Mouse (Mus musculus) lung, postnatal 0 days (tissue): ENCODE results near the gene St3gal3. TPM values are rescaled to one million over a fixed set of nuclear protein-coding genes. Genes with fewer than 3 reads are reported as not detected.
A peak's percentile ranks its signal among the peaks of the same experiment; 100 is the strongest.

ENCODE experiments used
- ATAC-seq: fragments of 200-750 bp; cut with Nextera tagmentation; 2 replicates; pipeline ENCODE4 v1.8.0; 2017; ENCODE audit warnings: moderate library complexity
- DNase-seq: peaks from one replicate; pipeline ENCODE4 v3.0.0-alpha.2; 2016; ENCODE audit warnings: low spot score
- H3K27ac ChIP-seq: fragments of 300-500 bp; sonication (generic); 2 replicates; pipeline ENCODE4 v1.5.1; 2014; ENCODE audit warnings: antibody characterized with exemption, mild to moderate bottlenecking, low read length, mixed read lengths
- H3K27me3 ChIP-seq: fragments of 300-500 bp; sonication (generic); replicated peaks from 2 replicates; pipeline ENCODE4 v1.6.1; 2014; ENCODE audit warnings: low read length, mixed read lengths; ENCODE audit not compliant: insufficient read depth
- H3K36me3 ChIP-seq: fragments of 300-500 bp; sonication (generic); 2 replicates; pipeline ENCODE4 v1.6.1; 2014; ENCODE audit warnings: low read length, mixed read lengths; ENCODE audit not compliant: insufficient read depth
- H3K4me1 ChIP-seq: fragments of 300-500 bp; sonication (generic); 2 replicates; pipeline ENCODE4 v1.6.1; 2014; ENCODE audit warnings: antibody characterized with exemption, low read depth, low read length, mixed read lengths; ENCODE audit not compliant: insufficient read depth
- H3K4me2 ChIP-seq: fragments of 300-500 bp; sonication (generic); replicated peaks from 2 replicates; pipeline ENCODE4 v1.6.1; 2014; ENCODE audit warnings: low read depth, mild to moderate bottlenecking, low read length, moderate library complexity, mixed read lengths
- H3K4me3 ChIP-seq: fragments of 300-500 bp; sonication (generic); 2 replicates; pipeline ENCODE4 v1.5.1; 2014; ENCODE audit warnings: low read depth, low read length
- H3K9ac ChIP-seq: fragments of 300-500 bp; sonication (generic); replicated peaks from 2 replicates; pipeline ENCODE4 v1.6.1; 2014; ENCODE audit warnings: low read depth, mild to moderate bottlenecking
- H3K9me3 ChIP-seq: fragments of 300-500 bp; sonication (generic); 2 replicates; pipeline ENCODE4 v1.6.1; 2016; ENCODE audit warnings: low read length, mixed read lengths
- CTCF ChIP-seq: IDR thresholded peaks from 2 replicates; pipeline ENCODE4 v1.5.1; 2016; ENCODE audit warnings: antibody characterized with exemption, mild to moderate bottlenecking
- EP300 ChIP-seq: IDR thresholded peaks from 2 replicates; pipeline ENCODE4 v1.6.1; 2016; ENCODE audit warnings: antibody characterized with exemption, mild to moderate bottlenecking, control low read depth
- WGBS: fragments of 180-500 bp; shearing (Covaris S2); extraction: QIAGEN DNeasy Blood & Tissue Kit; methylation state at CpG from one replicate; pipeline ENCODE4 v1.1.7; 2014; 5-methylcytosine and 5-hydroxymethylcytosine counted together
- polyA plus RNA-seq: library from polyadenylated mRNA; unstranded; fragments of >200 nt; fragmentation: Nextera tagmentation; extraction: Ambion mirVana; gene quantifications from 2 replicates; pipeline ENCODE4 v1.2.1, GENCODE M21; 2015

St3gal3 gene
- polyA plus RNA-seq, 1 experiment from 2014 or later = 4.5 TPM

DNA sequence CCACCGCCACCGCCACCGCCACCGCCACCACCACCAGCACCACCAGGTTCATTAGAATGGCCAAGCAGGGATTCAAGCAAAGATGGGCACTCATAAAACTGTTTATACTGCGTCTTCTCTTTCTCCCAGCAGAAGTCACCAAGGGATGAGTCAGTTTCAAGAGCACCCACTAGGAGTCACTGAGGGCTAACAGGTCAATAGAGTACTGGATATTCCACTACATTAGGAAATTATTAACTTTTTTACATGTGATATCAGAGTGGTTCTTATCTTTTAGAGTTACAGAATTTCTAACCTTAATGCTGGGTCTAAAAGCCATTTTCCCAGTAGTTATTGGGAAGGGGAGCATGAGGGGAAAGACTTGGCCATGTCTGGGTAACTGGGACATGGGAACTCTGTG is 197.8 kb downstream of the St3gal3 start:
- H3K9ac ChIP-seq = no peak overlapping the region
- no peaks in the 10 kb centered on the region for H3K9me3 ChIP-seq
- H3K36me3 ChIP-seq = no peaks in the 10 kb centered on the region
- WGBS = 92% methylated on average over 5 of the region's 5 CpGs
- ATAC-seq (no peak), DNase-seq (no peak)
- no peaks in the 10 kb centered on the region for H3K4me1 ChIP-seq
- no peak overlapping the region for H3K4me2 ChIP-seq
- H3K27ac ChIP-seq = no peak overlapping the region
- peak; percentile 35; the same call in 1 of the 2 replicates for TF ChIP-seq CTCF
- TF ChIP-seq EP300 = no peak
- no peak overlapping the region for H3K4me3 ChIP-seq
- H3K27me3 ChIP-seq = no peaks in the 10 kb centered on the region

DNA sequence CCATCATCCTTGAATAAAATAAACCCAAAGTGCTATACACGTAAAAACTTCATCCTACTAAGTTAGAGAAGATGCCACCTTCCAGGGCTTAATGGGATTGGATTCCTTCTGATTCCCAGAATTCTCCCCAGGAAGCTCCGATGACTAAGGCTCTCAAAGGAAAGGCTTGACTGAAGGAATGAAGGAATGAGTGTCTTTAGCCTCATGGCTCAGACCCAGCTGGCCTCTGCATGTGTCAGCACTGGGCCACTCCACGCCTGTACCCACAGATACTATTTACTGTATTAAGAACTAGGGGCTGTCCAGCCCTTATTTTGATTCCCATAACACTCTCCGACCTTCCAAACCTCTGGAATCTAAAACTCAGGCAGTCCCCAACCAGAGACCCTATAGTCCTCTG is 200.6 kb downstream of the St3gal3 start:
- ATAC-seq (no peak), DNase-seq (no peak)
- Histone ChIP-seq H3K27me3 (no peaks in the 10 kb centered on the region), H3K36me3 (no peaks in the 10 kb centered on the region), H3K4me3 (no peak overlapping the region), H3K4me1 (peaks cover under 1% of the 10 kb centered on the region; the same call in 1 of the 2 replicates), H3K9me3 (no peaks in the 10 kb centered on the region), H3K4me2 (no peak overlapping the region), H3K9ac (no peak overlapping the region), H3K27ac (no peak overlapping the region)
- 68% methylated on average over 4 of the region's 4 CpGs for WGBS
- TF ChIP-seq EP300 (no peak), CTCF (no peak)

DNA sequence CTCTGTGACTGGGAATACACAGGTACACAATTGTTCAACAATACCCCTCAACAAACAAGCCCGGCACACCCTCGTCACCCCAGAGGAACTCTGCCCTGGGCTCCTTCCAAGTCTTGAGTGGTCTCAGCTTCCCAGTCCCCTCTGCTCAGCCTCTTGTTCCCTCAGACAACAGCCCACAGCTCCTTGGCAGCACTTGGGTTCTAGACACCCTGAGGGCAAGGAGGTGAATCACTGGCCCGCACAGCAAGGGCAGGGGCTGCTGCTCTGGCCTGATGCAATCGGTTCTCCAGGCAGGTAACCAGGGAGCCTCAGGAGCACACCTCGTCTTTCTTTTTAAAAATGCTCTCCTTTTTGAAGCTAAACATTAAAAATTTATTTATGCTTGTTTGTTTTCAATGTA is 201.5 kb downstream of the St3gal3 start:
- Histone ChIP-seq H3K9ac (no peak overlapping the region), H3K4me2 (no peak overlapping the region), H3K9me3 (no peaks in the 10 kb centered on the region), H3K36me3 (no peaks in the 10 kb centered on the region), H3K27me3 (no peaks in the 10 kb centered on the region), H3K4me3 (no peak overlapping the region), H3K27ac (no peak overlapping the region), H3K4me1 (peaks cover 4% of the 10 kb centered on the region; the same call in 1 of the 2 replicates)
- TF ChIP-seq EP300 (no peak), CTCF (no peak)
- 56% methylated on average over 5 of the region's 5 CpGs for WGBS
- DNase-seq = peak; percentile 56
- peak; percentile 71 for ATAC-seq

DNA sequence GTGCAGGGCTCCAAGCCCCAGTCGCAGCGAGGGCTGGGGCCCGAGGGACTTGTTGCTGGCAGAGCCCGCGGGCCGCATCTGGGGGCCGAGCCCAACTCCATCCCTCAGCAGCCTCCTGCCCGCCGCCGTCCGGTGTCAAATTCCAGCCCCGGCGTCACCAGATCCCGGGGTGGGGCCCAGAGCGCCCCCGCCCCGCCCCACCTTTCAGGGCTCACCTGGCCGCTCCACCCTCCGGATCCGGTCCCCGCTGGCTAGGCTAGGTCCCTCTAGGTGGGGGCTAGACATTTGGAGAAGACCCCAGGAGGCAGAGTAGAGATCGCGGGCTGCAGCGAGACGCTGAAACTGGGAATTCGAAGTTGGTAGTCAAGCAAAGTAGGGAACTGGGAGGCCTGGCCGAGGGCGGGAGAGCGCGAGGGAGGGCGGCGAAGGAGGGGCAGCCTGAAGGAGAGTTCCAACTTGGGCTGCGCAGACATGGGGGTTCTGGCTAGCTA is 205.3 kb downstream of the St3gal3 start, which contains the start of gene Artn:
Gene Artn (minus strand): TSS at position 373 of the 491 bp plus-strand sequence.
- H3K27ac ChIP-seq = no peak within 1 kb of the TSS

DNA sequence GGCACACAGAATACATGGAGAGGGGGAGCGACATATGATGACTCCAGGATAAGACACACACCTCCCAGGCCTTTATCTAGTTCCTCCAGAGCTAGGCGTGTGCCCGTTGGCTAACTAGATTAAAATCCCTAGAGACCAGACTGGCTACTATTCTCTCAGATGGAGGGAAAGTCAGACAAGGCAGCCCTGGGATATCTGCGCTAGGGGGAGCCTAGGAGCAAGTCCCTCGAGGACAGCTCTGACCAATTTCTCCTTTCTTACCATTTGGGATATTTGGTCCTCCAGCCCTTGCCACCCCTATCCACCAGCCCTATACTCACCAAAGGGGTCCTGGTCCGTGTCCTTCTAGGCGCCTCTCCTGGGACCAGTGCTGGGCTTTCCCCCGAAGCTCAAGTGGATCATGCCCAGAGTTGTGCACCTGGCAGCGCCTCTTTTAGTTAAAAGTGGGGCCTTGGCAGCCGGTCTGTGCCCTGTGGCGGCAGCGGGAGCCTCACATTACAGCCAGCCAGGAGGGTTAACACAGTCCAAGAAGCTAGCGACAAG is 205.9 kb downstream of the St3gal3 start:
- Histone ChIP-seq H3K4me2 (peak overlapping the region; percentile 67), H3K9ac (0 out of 2 replicates have a peak overlapping the region, but pooled peaks have one; percentile 12), H3K4me3 (peak overlapping the region; percentile 33), H3K27me3 (peaks cover 29% of the 10 kb centered on the region), H3K9me3 (no peaks in the 10 kb centered on the region), H3K36me3 (no peaks in the 10 kb centered on the region), H3K4me1 (peaks cover 10% of the 10 kb centered on the region; the same call in 1 of the 2 replicates), H3K27ac (no peak overlapping the region)
- peak; percentile 83 for DNase-seq
- WGBS = 3% methylated on average over 13 of the region's 13 CpGs
- TF ChIP-seq EP300 (no peak), CTCF (peak; percentile 74)
- ATAC-seq = peak; percentile 37

More for the DNA sequence above, 205.3 kb downstream of the St3gal3 start, which contains the start of gene Artn:
- Histone ChIP-seq H3K4me1 (peaks cover 10% of the 10 kb centered on the region; the same call in 1 of the 2 replicates), H3K9ac (0 out of 2 replicates have a peak within 1 kb of the TSS, but pooled peaks have one; percentile 12), H3K9me3 (no peaks in the 10 kb centered on the region), H3K4me2 (peak within 1 kb of the TSS; percentile 67), H3K36me3 (no peaks in the 10 kb centered on the region), H3K4me3 (peak within 1 kb of the TSS; percentile 33), H3K27me3 (peaks cover 29% of the 10 kb centered on the region)
- TF ChIP-seq EP300 (no peak), CTCF (no peak)
- WGBS = under 1% methylated on average over 32 of the region's 33 CpGs
- ATAC-seq (peak; percentile 60), DNase-seq (no peak)

DNA sequence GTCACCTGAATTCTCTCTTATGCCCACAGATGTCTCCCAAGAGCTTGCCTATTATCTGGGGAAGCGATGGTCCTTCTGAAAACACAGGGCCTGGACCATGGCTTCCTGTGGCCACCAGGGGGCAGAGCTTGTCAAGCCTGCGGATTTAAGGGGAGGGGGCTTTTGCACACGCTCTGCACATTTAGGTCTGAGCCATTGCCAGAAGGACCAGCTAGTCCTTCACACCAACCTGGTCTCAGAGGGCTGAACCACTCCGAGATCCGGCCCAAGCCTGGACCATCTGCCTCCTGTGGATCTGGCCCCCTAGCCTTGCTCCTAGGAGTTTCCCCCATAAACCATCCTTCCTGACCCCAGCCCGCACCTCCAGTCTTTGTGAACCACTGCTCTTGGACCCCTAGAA is 206.5 kb downstream of the St3gal3 start:
- ATAC-seq (0 out of 2 replicates have a peak, but pooled peaks have one; percentile 10), DNase-seq (peak; percentile 58)
- Histone ChIP-seq H3K4me1 (peaks cover 10% of the 10 kb centered on the region; the same call in 1 of the 2 replicates), H3K27ac (no peak overlapping the region), H3K27me3 (peaks cover 29% of the 10 kb centered on the region), H3K4me3 (no peak overlapping the region), H3K9me3 (no peaks in the 10 kb centered on the region), H3K4me2 (no peak overlapping the region), H3K36me3 (no peaks in the 10 kb centered on the region), H3K9ac (no peak overlapping the region)
- TF ChIP-seq CTCF (peak; percentile 89), EP300 (no peak)
- WGBS = 21% methylated on average over 6 of the region's 6 CpGs
